Mouse (Mus musculus): Measurements from ENCODE around the gene Dennd5b.

DNA sequence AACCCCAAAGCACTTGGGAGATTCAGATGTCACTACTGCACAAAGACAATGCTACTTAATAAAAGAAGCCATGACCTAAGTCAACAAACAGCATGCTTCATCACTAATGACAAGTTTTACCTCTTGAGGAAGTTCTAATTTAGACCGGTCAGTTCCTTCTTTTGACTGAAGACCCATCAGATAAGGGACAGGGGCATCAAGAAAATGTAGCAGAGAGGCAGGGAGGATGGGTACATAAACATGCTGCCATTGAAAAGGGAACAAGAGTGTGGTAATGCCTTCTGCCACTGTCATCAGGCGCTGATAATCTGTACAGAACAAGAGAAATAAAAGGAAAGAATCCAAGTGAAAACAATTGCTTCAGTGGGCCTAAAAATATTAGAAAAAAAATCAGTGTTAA lies 46.7 kb downstream of the Dennd5b start:
- TF ChIP-seq CTCF (IDR thresholded peaks at IDR 0.05; ENCODE audit: borderline replicate concordance, insufficient read depth, low read length) (no peak), POLR2A (IDR thresholded peaks at IDR 0.05; ENCODE audit: low read depth, low read length) (no peak)

Measured in embryonic fibroblast, embryonic 13.5 days (primary cell).